Mouse (Mus musculus) liver, embryonic 11.5 days (tissue): ENCODE data around the gene Tln2. TPM values are rescaled to one million over a fixed set of nuclear protein-coding genes. Genes with fewer than 3 reads are reported as not detected.

Source experiments
- ATAC-seq: fragments of 200-750 bp; cut with Nextera tagmentation; replicated peaks from 2 replicates; pipeline ENCODE4 v1.8.0; 2017; ENCODE audit warnings: moderate number of reproducible peaks, mild to moderate bottlenecking, moderate TSS enrichment, moderate library complexity; ENCODE audit not compliant: low FRiP score
- DNase-seq: peaks from one replicate; pipeline ENCODE4 v3.0.0-alpha.2; 2017; ENCODE audit warnings: low spot score
- H3K27ac ChIP-seq: fragments of 300-500 bp; sonication (generic); 2 replicates; pipeline ENCODE4 v1.5.1; 2014; ENCODE audit warnings: mild to moderate bottlenecking, low read depth, low read length, control low read depth
- H3K27me3 ChIP-seq: fragments of 300-500 bp; sonication (generic); replicated peaks from 2 replicates; pipeline ENCODE4 v1.6.1; 2014; ENCODE audit warnings: low read length, mixed read lengths; ENCODE audit not compliant: control insufficient read depth, insufficient read depth
- H3K36me3 ChIP-seq: fragments of 300-500 bp; sonication (generic); 2 replicates; pipeline ENCODE4 v1.6.1; 2014; ENCODE audit warnings: mild to moderate bottlenecking, low read length, moderate library complexity, mixed read lengths; ENCODE audit not compliant: control insufficient read depth, insufficient read depth
- H3K4me1 ChIP-seq: fragments of 300-500 bp; sonication (generic); replicated peaks from 2 replicates; pipeline ENCODE4 v1.6.1; 2014; ENCODE audit warnings: low read length, mixed read lengths; ENCODE audit not compliant: control insufficient read depth, insufficient read depth
- H3K4me2 ChIP-seq: fragments of 300-500 bp; sonication (generic); 2 replicates; pipeline ENCODE4 v1.6.1; 2014; ENCODE audit warnings: mild to moderate bottlenecking, control low read depth, moderate library complexity
- H3K4me3 ChIP-seq: fragments of 300-500 bp; sonication (generic); 2 replicates; pipeline ENCODE4 v1.5.1; 2014; ENCODE audit warnings: low read depth, low read length, control low read depth
- H3K9ac ChIP-seq: fragments of 300-500 bp; sonication (generic); 2 replicates; pipeline ENCODE4 v1.6.1; 2014; ENCODE audit warnings: low read depth, low read length, control low read depth
- H3K9me3 ChIP-seq: fragments of 300-500 bp; sonication (generic); 2 replicates; pipeline ENCODE4 v1.6.1; 2016; ENCODE audit warnings: low read length, inconsistent platforms, mixed read lengths; ENCODE audit not compliant: control insufficient read depth
- WGBS: fragments of 180-500 bp; shearing (Covaris S2); extraction: QIAGEN DNeasy Blood & Tissue Kit; methylation state at CpG from one replicate; pipeline ENCODE4 v1.1.7; 2014; 5-methylcytosine and 5-hydroxymethylcytosine counted together
- polyA plus RNA-seq: library from polyadenylated mRNA; unstranded; fragments of >200 nt; fragmentation: Nextera tagmentation; extraction: Ambion mirVana; gene quantifications from 2 replicates; pipeline ENCODE4 v1.2.1, GENCODE M21; 2014

Gene Tln2
- polyA plus RNA-seq, 1 experiment from 2014 or later = 12.7 TPM

DNA sequence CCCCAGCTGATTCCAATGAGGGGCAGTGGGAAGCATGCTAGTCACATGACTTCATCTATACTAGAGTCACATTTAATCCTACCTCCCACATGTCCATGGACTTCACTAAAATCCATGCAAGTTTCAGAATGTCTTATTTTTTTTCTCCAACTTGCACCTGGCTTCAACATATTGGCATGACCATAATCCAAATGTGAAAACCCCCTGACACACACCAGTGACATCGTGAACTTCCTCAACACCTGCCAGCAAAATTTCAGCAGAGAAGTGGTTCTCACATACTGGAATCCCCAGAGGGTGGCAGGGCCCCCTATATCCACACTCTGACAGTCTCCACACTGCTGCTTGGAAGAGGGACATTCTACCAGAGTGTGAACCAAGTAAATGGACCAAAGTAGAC lies 57.7 kb downstream of the Tln2 start:
- H3K4me3 ChIP-seq = no peak overlapping the region
- H3K36me3 ChIP-seq = no peaks in the 10 kb centered on the region
- H3K9me3 ChIP-seq = no peaks in the 10 kb centered on the region
- no peak overlapping the region for H3K4me2 ChIP-seq
- H3K9ac ChIP-seq = no peak overlapping the region
- H3K27ac ChIP-seq = no peak overlapping the region
- ATAC-seq (no peak), DNase-seq (no peak)
- no peaks in the 10 kb centered on the region for H3K27me3 ChIP-seq
- 72% methylated on average over 1 of the region's 1 CpGs for WGBS
- H3K4me1 ChIP-seq = no peaks in the 10 kb centered on the region

DNA sequence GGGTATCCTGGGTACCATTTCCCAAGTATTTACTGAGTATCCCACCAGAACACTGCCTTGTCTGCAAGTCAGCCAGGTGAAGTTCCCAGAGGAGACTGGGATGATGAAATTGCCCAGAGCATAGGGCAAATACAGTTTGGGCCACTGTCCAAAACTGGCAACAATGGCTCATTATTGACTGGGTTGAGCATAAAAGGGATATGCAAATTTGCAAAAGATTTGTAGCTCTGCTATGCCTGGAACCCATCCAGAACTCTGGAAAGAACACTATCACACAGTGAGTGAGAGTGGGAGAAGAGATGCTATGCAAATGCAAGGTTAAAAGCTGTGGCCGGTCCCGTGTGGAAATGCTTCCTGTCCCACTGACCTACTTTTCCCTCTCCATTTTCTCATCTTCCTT lies 63.1 kb downstream of the Tln2 start:
- Histone ChIP-seq H3K4me2 (no peak overlapping the region), H3K4me3 (no peak overlapping the region), H3K27ac (no peak overlapping the region), H3K9me3 (no peaks in the 10 kb centered on the region), H3K4me1 (no peaks in the 10 kb centered on the region), H3K27me3 (no peaks in the 10 kb centered on the region), H3K36me3 (no peaks in the 10 kb centered on the region), H3K9ac (no peak overlapping the region)
- DNase-seq = no peak
- ATAC-seq = no peak
- 57% methylated on average over 2 of the region's 2 CpGs for WGBS

DNA sequence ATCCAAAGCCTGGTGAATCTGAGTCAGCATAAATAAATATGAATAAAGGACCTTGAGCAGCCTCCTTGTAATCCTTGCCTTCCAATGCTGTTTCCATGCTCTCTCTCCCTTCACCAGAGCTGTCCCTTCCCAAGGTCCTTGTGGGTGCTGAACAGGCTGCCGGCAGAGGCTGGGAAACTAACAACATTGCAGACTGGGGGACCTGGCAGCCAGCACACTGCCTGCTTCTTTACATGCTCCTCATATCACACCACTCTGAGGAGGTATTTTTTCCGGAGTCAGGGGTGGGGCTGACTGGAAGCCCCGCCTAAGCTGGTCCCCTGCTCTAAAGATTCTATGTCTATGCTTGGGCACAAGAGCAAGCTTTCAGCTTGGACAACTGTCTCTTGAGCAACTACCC lies 64.2 kb downstream of the Tln2 start:
- no peak overlapping the region for H3K27ac ChIP-seq
- H3K4me2 ChIP-seq = no peak overlapping the region
- no peak overlapping the region for H3K4me3 ChIP-seq
- H3K27me3 ChIP-seq = no peaks in the 10 kb centered on the region
- no peak overlapping the region for H3K9ac ChIP-seq
- no peaks in the 10 kb centered on the region for H3K4me1 ChIP-seq
- ATAC-seq (no peak), DNase-seq (no peak)
- no peaks in the 10 kb centered on the region for H3K9me3 ChIP-seq
- H3K36me3 ChIP-seq = no peaks in the 10 kb centered on the region
- WGBS = 41% methylated on average over 3 of the region's 3 CpGs

DNA sequence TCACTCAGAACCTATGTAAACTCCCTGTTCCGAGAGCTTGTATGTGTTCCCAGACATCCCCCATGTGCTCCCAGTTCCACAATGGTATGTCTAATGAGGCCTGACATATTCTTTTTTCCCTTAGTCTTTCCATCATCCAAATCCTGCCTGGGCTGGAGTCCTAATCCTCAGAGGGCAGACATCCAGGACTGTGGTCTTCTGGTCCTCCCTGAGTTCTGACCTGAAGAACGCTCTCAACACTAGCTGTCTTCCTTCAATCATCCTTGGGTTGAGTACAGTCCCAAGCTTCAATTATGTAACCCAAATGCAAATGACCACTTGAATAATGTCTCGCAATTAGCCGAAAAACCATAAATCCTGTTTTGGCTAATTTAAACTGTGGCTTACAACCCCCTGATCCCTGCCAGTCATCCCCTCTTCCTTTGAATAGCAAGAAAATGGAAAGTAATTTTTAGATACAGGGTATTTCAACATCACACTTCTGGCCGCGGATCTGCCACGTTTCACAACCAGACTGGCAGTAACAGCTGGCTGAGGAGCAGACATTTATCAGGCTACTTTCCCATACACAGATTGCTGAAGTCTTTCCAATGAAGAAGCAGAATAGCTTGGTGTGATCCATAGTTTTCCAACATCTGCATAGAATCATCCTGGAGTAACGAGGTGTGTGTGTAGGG lies 65.5 kb downstream of the Tln2 start:
- 84% methylated on average over 8 of the region's 8 CpGs for WGBS
- H3K4me1 ChIP-seq = no peaks in the 10 kb centered on the region

DNA sequence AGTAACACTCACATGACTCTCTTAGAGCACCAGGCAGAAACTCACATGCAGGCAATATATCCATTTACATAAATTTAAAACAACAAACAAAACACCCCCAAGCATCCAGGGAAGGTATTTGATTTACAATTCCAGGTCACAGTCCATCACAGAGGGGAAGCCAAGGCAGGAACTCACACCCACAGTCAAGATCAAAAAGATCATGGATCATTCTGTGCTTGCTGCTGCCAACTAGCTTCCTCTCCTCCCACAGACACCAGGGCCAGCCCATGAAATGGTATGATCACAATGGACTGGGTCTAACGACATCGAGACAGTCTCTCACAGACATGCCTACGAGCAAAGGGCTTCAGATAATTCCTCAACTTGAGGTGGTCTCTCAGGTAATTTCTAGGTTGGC lies 70.1 kb downstream of the Tln2 start:
- ATAC-seq (no peak), DNase-seq (no peak)
- H3K9me3 ChIP-seq = no peaks in the 10 kb centered on the region
- H3K9ac ChIP-seq = no peak overlapping the region
- no peak overlapping the region for H3K4me2 ChIP-seq
- no peak overlapping the region for H3K27ac ChIP-seq
- 0 out of 2 replicates have a peak, but pooled peaks cover 5% of the 10 kb centered on the region for H3K4me1 ChIP-seq
- 62% methylated on average over 3 of the region's 3 CpGs for WGBS
- H3K36me3 ChIP-seq = no peaks in the 10 kb centered on the region
- no peak overlapping the region for H3K4me3 ChIP-seq
- H3K27me3 ChIP-seq = no peaks in the 10 kb centered on the region

More for the DNA sequence above, 65.5 kb downstream of the Tln2 start:
- H3K9me3 ChIP-seq = no peaks in the 10 kb centered on the region
- DNase-seq (no peak), ATAC-seq (no peak)
- no peak overlapping the region for H3K27ac ChIP-seq
- no peaks in the 10 kb centered on the region for H3K27me3 ChIP-seq
- no peaks in the 10 kb centered on the region for H3K36me3 ChIP-seq
- no peak overlapping the region for H3K9ac ChIP-seq
- H3K4me3 ChIP-seq = no peak overlapping the region
- H3K4me2 ChIP-seq = no peak overlapping the region

DNA sequence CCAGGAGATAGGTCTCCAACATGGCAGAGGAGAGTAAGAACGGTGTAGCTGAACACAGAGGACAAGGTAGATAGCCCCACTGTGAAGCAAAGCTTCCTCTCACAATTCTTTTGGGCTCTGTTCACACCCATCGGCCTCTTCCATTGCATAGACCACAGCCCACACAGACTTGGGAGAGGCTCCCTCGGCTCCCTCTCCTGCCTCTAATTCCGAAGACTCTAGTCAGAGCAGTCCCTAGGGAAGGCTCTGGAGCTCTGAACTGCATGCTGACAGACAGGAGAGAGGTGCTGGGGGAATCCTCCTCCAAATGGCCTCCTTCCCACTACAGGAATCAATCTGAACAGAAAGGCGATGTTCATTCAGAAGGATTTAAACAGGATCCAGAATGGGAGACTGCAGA lies 72.9 kb downstream of the Tln2 start:
- H3K36me3 ChIP-seq = no peaks in the 10 kb centered on the region
- DNase-seq (no peak), ATAC-seq (no peak)
- H3K27me3 ChIP-seq = no peaks in the 10 kb centered on the region
- 0 out of 2 replicates have a peak, but pooled peaks cover 5% of the 10 kb centered on the region for H3K4me1 ChIP-seq
- WGBS = 64% methylated on average over 5 of the region's 5 CpGs
- no peak overlapping the region for H3K9ac ChIP-seq
- H3K4me3 ChIP-seq = no peak overlapping the region
- H3K9me3 ChIP-seq = no peaks in the 10 kb centered on the region
- H3K4me2 ChIP-seq = no peak overlapping the region
- no peak overlapping the region for H3K27ac ChIP-seq

DNA sequence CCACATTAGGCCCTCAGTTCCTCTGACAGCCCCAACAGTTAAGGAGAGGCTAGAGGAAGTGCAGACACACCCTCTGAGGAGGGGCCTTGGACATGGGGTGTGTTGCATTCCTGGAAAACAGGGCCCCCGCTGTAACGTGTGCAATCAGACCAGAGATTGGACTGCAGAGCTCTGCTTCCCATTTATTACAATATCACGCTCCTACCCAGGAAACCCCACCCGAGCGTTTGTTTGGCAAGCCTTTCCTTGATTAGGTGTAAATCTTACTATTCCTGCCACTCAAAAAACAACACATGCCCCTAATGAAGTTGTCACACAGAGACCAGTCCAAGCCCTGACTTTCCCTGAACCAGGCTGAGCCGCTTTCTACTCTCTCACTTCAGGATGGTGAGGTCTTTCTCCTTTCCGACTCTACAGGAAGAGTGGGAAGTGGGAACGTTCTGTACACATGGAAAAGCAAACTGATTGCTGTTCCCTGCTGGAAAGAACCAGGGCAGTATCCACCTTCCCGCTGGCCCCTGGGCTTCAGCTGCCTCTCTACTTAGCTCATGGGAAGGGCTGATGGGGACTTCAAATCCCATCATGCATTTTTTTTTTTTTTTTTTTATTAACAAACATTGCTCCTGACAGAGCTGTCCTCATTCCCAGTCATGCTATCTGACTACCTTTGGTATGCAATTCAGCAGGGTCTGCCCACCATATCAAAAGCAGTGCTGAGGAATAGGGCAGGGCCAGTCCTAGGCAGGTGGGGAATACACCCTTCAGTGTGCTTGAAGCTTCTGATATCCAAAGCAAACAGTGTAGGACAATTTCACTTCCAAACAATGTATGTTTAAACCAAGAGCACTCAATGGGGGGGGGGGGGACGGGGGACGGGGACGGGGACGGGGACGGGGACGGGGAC lies 74.1 kb downstream of the Tln2 start:
- 56% methylated on average over 15 of the region's 15 CpGs for whole genome bisulfite sequencing
- H3K27ac ChIP-seq = no peak overlapping the region

DNA sequence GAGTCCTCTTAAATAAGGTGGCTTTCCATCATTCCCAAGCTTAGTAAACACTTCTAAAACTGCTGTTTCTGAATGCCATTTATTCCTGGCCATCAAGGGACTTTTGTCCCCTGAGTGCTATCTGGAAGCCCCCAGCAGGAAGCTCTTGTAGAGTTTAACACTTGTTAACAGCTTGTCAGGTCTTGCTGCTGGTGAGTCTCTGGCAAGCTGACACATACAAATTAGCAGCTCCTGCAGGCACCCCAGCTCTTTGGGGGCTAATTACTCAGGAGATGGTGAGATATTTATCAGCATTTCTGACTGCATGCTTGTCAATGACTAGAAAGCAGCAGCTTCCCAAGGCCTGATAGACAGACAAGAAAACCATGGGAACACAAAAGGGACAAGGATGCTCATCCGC lies 77.2 kb downstream of the Tln2 start:
- ATAC-seq = no peak
- no peaks in the 10 kb centered on the region for H3K27me3 ChIP-seq
- 62% methylated on average over 1 of the region's 1 CpGs for WGBS

More for the DNA sequence above, 74.1 kb downstream of the Tln2 start:
- H3K9ac ChIP-seq = no peak overlapping the region
- H3K4me2 ChIP-seq = no peak overlapping the region
- ATAC-seq (no peak), DNase-seq (no peak)
- H3K4me1 ChIP-seq = 0 out of 2 replicates have a peak, but pooled peaks cover 5% of the 10 kb centered on the region
- H3K27me3 ChIP-seq = no peaks in the 10 kb centered on the region
- no peaks in the 10 kb centered on the region for H3K9me3 ChIP-seq
- H3K36me3 ChIP-seq = no peaks in the 10 kb centered on the region
- no peak overlapping the region for H3K4me3 ChIP-seq

More for the DNA sequence above, 77.2 kb downstream of the Tln2 start:
- no peak overlapping the region for H3K4me2 ChIP-seq
- no peaks in the 10 kb centered on the region for H3K36me3 ChIP-seq
- H3K9me3 ChIP-seq = no peaks in the 10 kb centered on the region
- no peak overlapping the region for H3K9ac ChIP-seq
- no peak for DNase-seq
- no peak overlapping the region for H3K4me3 ChIP-seq
- 0 out of 2 replicates have a peak, but pooled peaks cover 5% of the 10 kb centered on the region for H3K4me1 ChIP-seq
- no peak overlapping the region for H3K27ac ChIP-seq
